In the genomic region with DNA sequence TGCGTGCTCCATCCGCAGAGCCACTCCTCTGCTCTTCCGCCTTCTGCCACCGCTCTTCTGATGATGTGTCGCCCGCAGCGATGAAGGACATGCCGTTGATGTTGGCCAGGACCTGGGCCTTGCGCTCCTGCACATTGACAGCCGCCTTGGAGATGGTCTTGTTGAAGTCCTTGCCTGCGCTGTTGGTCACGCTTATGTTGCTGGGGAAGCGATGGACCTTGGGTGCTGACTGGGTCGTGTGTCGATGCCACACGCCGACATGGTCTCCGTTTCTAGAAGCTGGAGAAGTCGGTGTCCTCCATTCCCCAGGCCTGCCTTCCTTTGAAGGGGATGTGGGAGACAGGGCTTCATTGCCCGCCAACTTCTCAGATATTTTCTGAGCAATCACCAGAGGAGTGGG, we compare ENCODE assay signal across 9 mouse cellular contexts. TPM values are rescaled to one million over a fixed set of nuclear protein-coding genes. Genes with fewer than 3 reads are reported as not detected.
DNase-seq lines count a peak whose midpoint lies in the region; ATAC-seq and TF ChIP-seq lines count a peak whose summit lies in the region.
"Had no signal": no experiment of that assay in that cellular context is flagged by ENCODE, and none has a peak within 500 bp of the region (broad histone marks: within the 10 kb centered on the region; RNA-seq: fewer than 3 reads in every experiment).

No protein-coding gene starts in this region.

- H3K9ac ChIP-seq in liver, embryonic 12.5 days = no peak overlapping the region
- peak overlapping the region; percentile 55 for H3K9ac ChIP-seq in stomach, postnatal 0 days (ENCODE audit: low read length)

- 23% methylated on average over 20 of the region's 20 CpGs for WGBS in liver, embryonic 12.5 days (ENCODE audit: insufficient replicate concordance)
- 51% methylated on average over 20 of the region's 20 CpGs for WGBS in stomach, postnatal 0 days

- H3K4me2 ChIP-seq in liver, embryonic 12.5 days = peak overlapping the region; percentile 67
- H3K4me2 ChIP-seq in stomach, postnatal 0 days (replicated peaks; ENCODE audit: low read depth) = peak overlapping the region; percentile 62

- peak; percentile 85 for DNase-seq in heart, adult 11 months
- DNase-seq in heart, postnatal 36 days = no peak
- no peak for DNase-seq in testis, postnatal 14 days (ENCODE audit: low spot score)
- DNase-seq in stomach, postnatal 0 days (ENCODE audit: low spot score) = no peak
- no peak for DNase-seq in left cerebral cortex, adult 11 months (ENCODE audit: low spot score)
- DNase-seq: lung, postnatal 36 days had no signal

- TF ChIP-seq EP300 in stomach, postnatal 0 days (optimal IDR thresholded peaks at IDR 0.05) = no peak

- H3K27ac ChIP-seq in testis, adult 2 months (ENCODE audit: control insufficient read depth, insufficient read depth, low read depth, low read length) = no peak overlapping the region
- no peak overlapping the region for H3K27ac ChIP-seq in liver, embryonic 12.5 days
- no peak overlapping the region for H3K27ac ChIP-seq in stomach, postnatal 0 days (replicated peaks)

- no peaks in the 10 kb centered on the region for H3K27me3 ChIP-seq in testis, adult 2 months (ENCODE audit: control insufficient read depth, insufficient read depth, low read length)
- H3K27me3 ChIP-seq in liver, embryonic 12.5 days (replicated peaks) = peaks cover 65% of the 10 kb centered on the region
- H3K27me3 ChIP-seq in stomach, postnatal 0 days (ENCODE audit: control insufficient read depth, insufficient read depth, low read length) = no peaks in the 10 kb centered on the region

- intact Hi-C loops in heart, postnatal 36 days (cut with DNase I) = no loop called here

- peak overlapping the region; percentile 36 for H3K4me3 ChIP-seq in testis, adult 2 months (ENCODE audit: control insufficient read depth, low read depth, low read length)
- peak overlapping the region; percentile 32 for H3K4me3 ChIP-seq in liver, embryonic 12.5 days
- H3K4me3 ChIP-seq in stomach, postnatal 0 days (ENCODE audit: low read depth, low read length) = peak overlapping the region; percentile 32

- peaks cover 7% of the 10 kb centered on the region for H3K4me1 ChIP-seq in testis, adult 2 months (ENCODE audit: control insufficient read depth, insufficient read depth, low read length)
- H3K4me1 ChIP-seq in liver, embryonic 12.5 days = peaks cover 14% of the 10 kb centered on the region; the same call in 1 of the 2 replicates
- H3K4me1 ChIP-seq in stomach, postnatal 0 days (replicated peaks; ENCODE audit: control insufficient read depth, insufficient read depth) = no peaks in the 10 kb centered on the region

- TF ChIP-seq POLR2A in testis, adult 2 months (IDR thresholded peaks at IDR 0.05; ENCODE audit: control insufficient read depth, low read depth, low read length) = no peak

- no peak for TF ChIP-seq CTCF in testis, adult 2 months (IDR thresholded peaks at IDR 0.05; ENCODE audit: control insufficient read depth, insufficient read depth, insufficient replicate concordance, low read depth, low read length)
- TF ChIP-seq CTCF in stomach, postnatal 0 days (IDR thresholded peaks at IDR 0.05; ENCODE audit: low read depth) = no peak

- no peaks in the 10 kb centered on the region for H3K36me3 ChIP-seq in testis, adult 2 months (ENCODE audit: control insufficient read depth, insufficient read depth, low read length)
- H3K36me3 ChIP-seq in liver, embryonic 12.5 days = no peaks in the 10 kb centered on the region
- H3K36me3 ChIP-seq in stomach, postnatal 0 days (ENCODE audit: control insufficient read depth, insufficient read depth, low read length) = 0 out of 2 replicates have a peak, but pooled peaks cover 3% of the 10 kb centered on the region

- H3K9me3 ChIP-seq in liver, embryonic 12.5 days (replicated peaks) = no peaks in the 10 kb centered on the region
- no peaks in the 10 kb centered on the region for H3K9me3 ChIP-seq in stomach, postnatal 0 days (ENCODE audit: control insufficient read depth, low read length)

- ATAC-seq in liver, embryonic 12.5 days = no peak
- no peak for ATAC-seq in stomach, postnatal 0 days (ENCODE audit: low FRiP score, low TSS enrichment)
- ATAC-seq in granulocyte monocyte progenitor cell, adult 5-6 weeks (replicated peaks; ENCODE audit: poor library complexity, severe bottlenecking) = no peak

RNA-seq across cellular contexts. Expression of a gene that starts 29.3 kb away (rescaled TPM):
- 10 to 100 TPM; 12.0 to 21.3 TPM for total RNA-seq in heart, postnatal 36 days (2021)
- polyA plus RNA-seq in testis, adult 2 months (2012; rRNA removed) = 1.3 and 1.9 TPM in 2 replicates
- 7.0 and 8.1 TPM in 2 replicates for polyA plus RNA-seq in liver, embryonic 12.5 days (2016; fragmentation: Nextera tagmentation; extraction: Ambion mirVana)
- polyA plus RNA-seq in stomach, postnatal 0 days (2015; fragmentation: Nextera tagmentation; extraction: Ambion mirVana) = 49.0 and 55.2 TPM in 2 replicates
- total RNA-seq in granulocyte monocyte progenitor cell, adult 5-6 weeks (2014; fragmentation: Nextera tagmentation) = not detected in 2 replicates
- not detected in 2 replicates for total RNA-seq in granulocyte monocyte progenitor cell, adult 5-6 weeks (2017)
